In genomic region chr16:14242553-14242952, GRCm38 (mm10) we compare ENCODE assay signal across 10 mouse cellular contexts. TPM values are rescaled to one million over a fixed set of nuclear protein-coding genes. Genes with fewer than 3 reads are reported as not detected.
DNase-seq lines count a peak whose midpoint lies in the region; ATAC-seq and TF ChIP-seq lines count a peak whose summit lies in the region.
"Had no signal": no experiment of that assay in that cellular context is flagged by ENCODE, and none has a peak within 500 bp of the region (broad histone marks: within the 10 kb centered on the region; RNA-seq: fewer than 3 reads in every experiment).

No protein-coding gene starts in this region.

- peak; percentile 44 for TF ChIP-seq CTCF in forebrain, postnatal 0 days (IDR thresholded peaks at IDR 0.05; ENCODE audit: low read depth)

- ATAC-seq in forebrain, postnatal 0 days = no peak
- no peak for ATAC-seq in forebrain, embryonic 12.5 days (ENCODE audit: low FRiP score)
- no peak for ATAC-seq in midbrain, embryonic 14.5 days (ENCODE audit: low FRiP score, low TSS enrichment)
- no peak for ATAC-seq in midbrain, embryonic 16.5 days
- ATAC-seq in embryonic facial prominence, embryonic 14.5 days (ENCODE audit: low read depth) = no peak

- H3K27ac ChIP-seq in forebrain, postnatal 0 days (ENCODE audit: low read depth, low read length) = no peak overlapping the region
- no peak overlapping the region for H3K27ac ChIP-seq in forebrain, embryonic 12.5 days
- H3K27ac ChIP-seq in midbrain, embryonic 14.5 days (replicated peaks; ENCODE audit: low read depth, low read length) = no peak overlapping the region
- no peak overlapping the region for H3K27ac ChIP-seq in midbrain, embryonic 16.5 days (ENCODE audit: low read length)
- H3K27ac ChIP-seq in embryonic facial prominence, embryonic 14.5 days (replicated peaks; ENCODE audit: low read depth, low read length) = no peak overlapping the region
- H3K27ac ChIP-seq: hindbrain, embryonic 15.5 days had no signal

- no peak overlapping the region for H3K9ac ChIP-seq in forebrain, postnatal 0 days
- no peak overlapping the region for H3K9ac ChIP-seq in forebrain, embryonic 12.5 days
- H3K9ac ChIP-seq in midbrain, embryonic 14.5 days (replicated peaks; ENCODE audit: low read length) = no peak overlapping the region
- H3K9ac ChIP-seq in midbrain, embryonic 16.5 days (ENCODE audit: low read depth, low read length) = no peak overlapping the region
- no peak overlapping the region for H3K9ac ChIP-seq in embryonic facial prominence, embryonic 14.5 days (ENCODE audit: low read depth, low read length)
- H3K9ac ChIP-seq: hindbrain, embryonic 15.5 days had no signal

- WGBS in forebrain, postnatal 0 days = 18% methylated on average over 2 of the region's 2 CpGs
- WGBS in forebrain, embryonic 12.5 days = 23% methylated on average over 2 of the region's 2 CpGs
- 19% methylated on average over 2 of the region's 2 CpGs for WGBS in midbrain, embryonic 14.5 days
- WGBS in midbrain, embryonic 16.5 days = 22% methylated on average over 2 of the region's 2 CpGs
- 33% methylated on average over 2 of the region's 2 CpGs for WGBS in embryonic facial prominence, embryonic 14.5 days

- H3K4me1 ChIP-seq in forebrain, postnatal 0 days (ENCODE audit: insufficient read depth) = no peaks in the 10 kb centered on the region
- no peaks in the 10 kb centered on the region for H3K4me1 ChIP-seq in forebrain, embryonic 12.5 days
- H3K4me1 ChIP-seq in midbrain, embryonic 14.5 days (ENCODE audit: control insufficient read depth, insufficient read depth, low read length) = no peaks in the 10 kb centered on the region
- H3K4me1 ChIP-seq in midbrain, embryonic 16.5 days (ENCODE audit: control insufficient read depth, insufficient read depth, low read length) = no peaks in the 10 kb centered on the region
- no peaks in the 10 kb centered on the region for H3K4me1 ChIP-seq in embryonic facial prominence, embryonic 14.5 days (ENCODE audit: control insufficient read depth, insufficient read depth, low read length)
- H3K4me1 ChIP-seq: hindbrain, embryonic 15.5 days had no signal

- no peaks in the 10 kb centered on the region for H3K9me3 ChIP-seq in forebrain, postnatal 0 days (ENCODE audit: low read length)
- H3K9me3 ChIP-seq in forebrain, embryonic 12.5 days = no peaks in the 10 kb centered on the region
- no peaks in the 10 kb centered on the region for H3K9me3 ChIP-seq in midbrain, embryonic 14.5 days (ENCODE audit: control insufficient read depth, low read length)
- no peaks in the 10 kb centered on the region for H3K9me3 ChIP-seq in midbrain, embryonic 16.5 days (replicated peaks; ENCODE audit: control insufficient read depth, low read length, poor library complexity, severe bottlenecking)
- H3K9me3 ChIP-seq in embryonic facial prominence, embryonic 14.5 days (ENCODE audit: control insufficient read depth, low read length) = no peaks in the 10 kb centered on the region
- H3K9me3 ChIP-seq: hindbrain, embryonic 15.5 days had no signal

- H3K27me3 ChIP-seq in forebrain, postnatal 0 days (ENCODE audit: insufficient read depth, low read length) = no peaks in the 10 kb centered on the region
- no peaks in the 10 kb centered on the region for H3K27me3 ChIP-seq in forebrain, embryonic 12.5 days
- H3K27me3 ChIP-seq in midbrain, embryonic 14.5 days (ENCODE audit: control insufficient read depth, insufficient read depth, low read length) = no peaks in the 10 kb centered on the region
- no peaks in the 10 kb centered on the region for H3K27me3 ChIP-seq in midbrain, embryonic 16.5 days (ENCODE audit: control insufficient read depth, insufficient read depth, low read depth, low read length)
- no peaks in the 10 kb centered on the region for H3K27me3 ChIP-seq in embryonic facial prominence, embryonic 14.5 days (replicated peaks; ENCODE audit: control insufficient read depth, insufficient read depth, low read length)
- H3K27me3 ChIP-seq: hindbrain, embryonic 15.5 days had no signal

- no peak overlapping the region for H3K4me3 ChIP-seq in forebrain, postnatal 0 days (ENCODE audit: low read depth, low read length)
- H3K4me3 ChIP-seq in forebrain, embryonic 12.5 days (replicated peaks) = no peak overlapping the region
- no peak overlapping the region for H3K4me3 ChIP-seq in midbrain, embryonic 14.5 days (replicated peaks; ENCODE audit: low read depth, low read length)
- no peak overlapping the region for H3K4me3 ChIP-seq in midbrain, embryonic 16.5 days (ENCODE audit: low read depth, low read length)
- H3K4me3 ChIP-seq in embryonic facial prominence, embryonic 14.5 days (ENCODE audit: low read depth, low read length) = no peak overlapping the region
- H3K4me3 ChIP-seq: erythroblast, embryonic 14.5 days; hindbrain, embryonic 15.5 days had no signal

- no peak overlapping the region for H3K4me2 ChIP-seq in forebrain, postnatal 0 days (ENCODE audit: low read depth)
- H3K4me2 ChIP-seq in forebrain, embryonic 12.5 days = no peak overlapping the region
- no peak overlapping the region for H3K4me2 ChIP-seq in midbrain, embryonic 14.5 days (ENCODE audit: low read length)
- H3K4me2 ChIP-seq in midbrain, embryonic 16.5 days (ENCODE audit: low read length) = no peak overlapping the region
- H3K4me2 ChIP-seq in embryonic facial prominence, embryonic 14.5 days (ENCODE audit: low read depth, low read length) = no peak overlapping the region
- H3K4me2 ChIP-seq: hindbrain, embryonic 15.5 days had no signal

- no peaks in the 10 kb centered on the region for H3K36me3 ChIP-seq in forebrain, postnatal 0 days (ENCODE audit: insufficient read depth)
- no peaks in the 10 kb centered on the region for H3K36me3 ChIP-seq in forebrain, embryonic 12.5 days (replicated peaks)
- no peaks in the 10 kb centered on the region for H3K36me3 ChIP-seq in midbrain, embryonic 14.5 days (ENCODE audit: control insufficient read depth, insufficient read depth, low read length)
- H3K36me3 ChIP-seq in midbrain, embryonic 16.5 days (ENCODE audit: control insufficient read depth, insufficient read depth, low read length) = no peaks in the 10 kb centered on the region
- H3K36me3 ChIP-seq in embryonic facial prominence, embryonic 14.5 days (ENCODE audit: control insufficient read depth, insufficient read depth, low read length) = no peaks in the 10 kb centered on the region
- H3K36me3 ChIP-seq: hindbrain, embryonic 15.5 days had no signal

- no peak for DNase-seq in forebrain, postnatal 0 days
- peak; percentile 12 for DNase-seq in midbrain, embryonic 14.5 days
- DNase-seq in embryonic facial prominence, embryonic 14.5 days (ENCODE audit: low spot score) = peak; percentile 15
- DNase-seq in thymus, postnatal 4 days = peak; percentile 56
- no peak for DNase-seq in frontal cortex, postnatal 36 days (ENCODE audit: low spot score in 2 of 2)
- no peak for DNase-seq in cerebellum, adult 9-10 months

RNA-seq across cellular contexts. Expression of gene Myh11, which starts 48.6 kb away (rescaled TPM):
- 0.69 and 2.0 TPM in 2 replicates for total RNA-seq in forebrain, postnatal 0 days (2014; rRNA removed)
- 0.52 and 0.53 TPM in 2 replicates for polyA plus RNA-seq in forebrain, postnatal 0 days (2015; fragmentation: Nextera tagmentation; extraction: Ambion mirVana)
- polyA plus RNA-seq in forebrain, embryonic 12.5 days (2016; fragmentation: Nextera tagmentation; extraction: Ambion mirVana) = 0.15 and 0.43 TPM in 2 replicates
- polyA plus RNA-seq in midbrain, embryonic 14.5 days (2014; fragmentation: Nextera tagmentation; extraction: Ambion mirVana) = 0.03 and 0.50 TPM in 2 replicates
- polyA plus RNA-seq in midbrain, embryonic 16.5 days (2015; fragmentation: Nextera tagmentation; extraction: Ambion mirVana) = 0.59 and 0.67 TPM in 2 replicates
- polyA plus RNA-seq in embryonic facial prominence, embryonic 14.5 days (2014; fragmentation: Nextera tagmentation; extraction: Ambion mirVana) = 2.7 and 4.0 TPM in 2 replicates

Comparison
In these comparisons a context has a peak if more than half of its experiments do, and no peak if none do; other contexts are left out.
1. DNase-seq: peak in midbrain, embryonic 14.5 days (single experiment), embryonic facial prominence, embryonic 14.5 days (single experiment) and thymus, postnatal 4 days (single experiment); none in forebrain, postnatal 0 days (single experiment), frontal cortex, postnatal 36 days (0 of 2) and cerebellum, adult 9-10 months (single experiment).